Comparison of ENCODE assay signal across 12 mouse cellular contexts in genomic region chr1:165724219-165725033, GRCm38 (mm10). TPM values are rescaled to one million over a fixed set of nuclear protein-coding genes. Genes with fewer than 3 reads are reported as not detected.
A peak's percentile ranks its signal among the peaks of the same experiment; 100 is the strongest.
DNase-seq lines count a peak whose midpoint lies in the region; ATAC-seq and TF ChIP-seq lines count a peak whose summit lies in the region.
"Had no signal": no experiment of that assay in that cellular context is flagged by ENCODE, and none has a peak within 500 bp of the region (broad histone marks: within the 10 kb centered on the region; RNA-seq: fewer than 3 reads in every experiment).

No protein-coding gene starts in this region.

- DNase-seq in embryo, embryonic 10 days (ENCODE audit: low spot score) = peak; percentile 58
- no peak for DNase-seq in embryo, embryonic 11 days
- DNase-seq in hindbrain, postnatal 0 days (ENCODE audit: low spot score) = no peak
- peak; percentile 38 for DNase-seq in brain, embryonic 14.5 days (ENCODE audit: low read depth)
- peak; percentile 60 for DNase-seq in kidney, postnatal 10 days
- DNase-seq in cerebellum, adult 11-12 months = no peak
- DNase-seq in spleen, adult 18-20 months = no peak
- DNase-seq: cerebellum, postnatal 10 days; gastrocnemius, postnatal 10 days; right cerebral cortex, adult 18-20 months had no signal

- H3K9me3 ChIP-seq in hindbrain, postnatal 0 days (ENCODE audit: low read length) = no peaks in the 10 kb centered on the region
- no peaks in the 10 kb centered on the region for H3K9me3 ChIP-seq in hindbrain, embryonic 13.5 days

- H3K27me3 ChIP-seq in hindbrain, postnatal 0 days (ENCODE audit: insufficient read depth, low read length) = no peaks in the 10 kb centered on the region
- H3K27me3 ChIP-seq in hindbrain, embryonic 13.5 days = no peaks in the 10 kb centered on the region

- WGBS in hindbrain, postnatal 0 days = 57% methylated on average over 11 of the region's 11 CpGs
- WGBS in hindbrain, embryonic 13.5 days = 56% methylated on average over 11 of the region's 11 CpGs

- TF ChIP-seq CTCF in hindbrain, postnatal 0 days (IDR thresholded peaks at IDR 0.05; ENCODE audit: low read depth) = no peak
- TF ChIP-seq CTCF in brain, embryonic 14.5 days (IDR thresholded peaks at IDR 0.05; ENCODE audit: borderline replicate concordance, extremely low read depth, insufficient read depth, insufficient read length) = no peak

- no peak overlapping the region for H3K4me3 ChIP-seq in hindbrain, postnatal 0 days (ENCODE audit: low read length)
- H3K4me3 ChIP-seq in hindbrain, embryonic 13.5 days = no peak overlapping the region
- H3K4me3 ChIP-seq: left cerebral cortex, adult 2 months had no signal

- H3K9ac ChIP-seq in hindbrain, postnatal 0 days (replicated peaks; ENCODE audit: low read length) = no peak overlapping the region
- H3K9ac ChIP-seq in hindbrain, embryonic 13.5 days = no peak overlapping the region

- no peak for ATAC-seq in hindbrain, postnatal 0 days
- no peak for ATAC-seq in hindbrain, embryonic 13.5 days (ENCODE audit: low FRiP score)

- 0 out of 2 replicates have a peak overlapping the region, but pooled peaks have one; percentile 18 for H3K27ac ChIP-seq in hindbrain, postnatal 0 days
- no peak overlapping the region for H3K27ac ChIP-seq in hindbrain, embryonic 13.5 days
- H3K27ac ChIP-seq: left cerebral cortex, adult 2 months had no signal

- H3K4me2 ChIP-seq in hindbrain, postnatal 0 days (ENCODE audit: low read depth, low read length) = no peak overlapping the region
- no peak overlapping the region for H3K4me2 ChIP-seq in hindbrain, embryonic 13.5 days

- no peaks in the 10 kb centered on the region for H3K4me1 ChIP-seq in hindbrain, postnatal 0 days (ENCODE audit: insufficient read depth, low read length)
- H3K4me1 ChIP-seq in hindbrain, embryonic 13.5 days (replicated peaks) = no peaks in the 10 kb centered on the region

- H3K36me3 ChIP-seq in hindbrain, postnatal 0 days (ENCODE audit: insufficient read depth, low read length) = no peaks in the 10 kb centered on the region
- no peaks in the 10 kb centered on the region for H3K36me3 ChIP-seq in hindbrain, embryonic 13.5 days

- TF ChIP-seq POLR2A in brain, embryonic 14.5 days (IDR thresholded peaks at IDR 0.05; ENCODE audit: borderline replicate concordance, extremely low read depth, insufficient read depth, insufficient read length, poor library complexity, severe bottlenecking) = no peak

RNA-seq across cellular contexts. Expression of gene Rcsd1, which starts 14.9 kb away (rescaled TPM):
- total RNA-seq in hindbrain, postnatal 0 days (2014; rRNA removed) = 6.0 and 9.0 TPM in 2 replicates
- 8.5 and 9.2 TPM in 2 replicates for polyA plus RNA-seq in hindbrain, postnatal 0 days (2015; fragmentation: Nextera tagmentation; extraction: Ambion mirVana)
- polyA plus RNA-seq in hindbrain, embryonic 13.5 days (2015; fragmentation: Nextera tagmentation; extraction: Ambion mirVana) = 12.4 and 13.5 TPM in 2 replicates
- polyA plus RNA-seq in brain, embryonic 14.5 days (2012; rRNA removed) = 7.9 and 10.1 TPM in 2 replicates

RNA-seq across cellular contexts. Expression of gene Creg1, which starts 39.1 kb away (rescaled TPM):
- total RNA-seq in hindbrain, postnatal 0 days (2014; rRNA removed) = 25.3 and 27.5 TPM in 2 replicates
- polyA plus RNA-seq in hindbrain, postnatal 0 days (2015; fragmentation: Nextera tagmentation; extraction: Ambion mirVana) = 48.0 and 48.8 TPM in 2 replicates
- polyA plus RNA-seq in hindbrain, embryonic 13.5 days (2015; fragmentation: Nextera tagmentation; extraction: Ambion mirVana) = 24.1 and 31.6 TPM in 2 replicates
- 12.4 and 12.8 TPM in 2 replicates for polyA plus RNA-seq in brain, embryonic 14.5 days (2012; rRNA removed)

Comparison
In these comparisons a context has a peak if more than half of its experiments do, and no peak if none do; other contexts are left out.
1. DNase-seq: peak in embryo, embryonic 10 days (single experiment), brain, embryonic 14.5 days (single experiment) and kidney, postnatal 10 days (single experiment); none in embryo, embryonic 11 days (single experiment), hindbrain, postnatal 0 days (single experiment), cerebellum, adult 11-12 months (single experiment) and spleen, adult 18-20 months (0 of 2).